ENCODE assay signal across 17 mouse cellular contexts in genomic region chr3:124496072-124496471, GRCm38 (mm10).
DNase-seq lines count a peak whose midpoint lies in the region; ATAC-seq and TF ChIP-seq lines count a peak whose summit lies in the region.
"Had no signal": no experiment of that assay in that cellular context is flagged by ENCODE, and none has a peak within 500 bp of the region (broad histone marks: within the 10 kb centered on the region; RNA-seq: fewer than 3 reads in every experiment).

No protein-coding gene starts in this region.

- H3K9me3 ChIP-seq in ES-Bruce4 (replicated peaks; ENCODE audit: control insufficient read depth, insufficient read depth, low read length, poor library complexity, severe bottlenecking) (0 out of 2 replicates have a peak, but pooled peaks cover 2% of the 10 kb centered on the region), G1E (replicated peaks) (0 out of 2 replicates have a peak, but pooled peaks cover 3% of the 10 kb centered on the region)
- H3K9me3 ChIP-seq: embryonic facial prominence, embryonic 12.5 days; forebrain, embryonic 10.5 days; liver, embryonic 15.5 days; neural tube, embryonic 13.5 days had no signal

- no peak for TF ChIP-seq EP300 in ES-Bruce4 (IDR thresholded peaks at IDR 0.05; ENCODE audit: insufficient read depth, low read depth, low read length)

- TF ChIP-seq POLR2A in ES-Bruce4 (IDR thresholded peaks at IDR 0.05; ENCODE audit: insufficient read depth, low read length), result no peak

- peak; percentile 28; the same call in 1 of the 2 replicates for ATAC-seq in G1E (ENCODE audit: extremely low read depth, insufficient number of reproducible peaks, low FRiP score, poor library complexity, severe bottlenecking)
- peak; percentile 50; the same call in 1 of the 2 replicates for ATAC-seq in granulocyte monocyte progenitor cell, adult 5-6 weeks (replicated peaks; ENCODE audit: poor library complexity, severe bottlenecking)
- ATAC-seq in erythroblast, adult 5-6 weeks (replicated peaks; ENCODE audit: low FRiP score, poor library complexity, severe bottlenecking), result no peak
- ATAC-seq: hindbrain, embryonic 16.5 days had no signal

- H3K27me3 ChIP-seq in ES-Bruce4 (ENCODE audit: control insufficient read depth, insufficient read depth, low read length, poor library complexity, severe bottlenecking), result no peaks in the 10 kb centered on the region
- no peaks in the 10 kb centered on the region for H3K27me3 ChIP-seq in G1E (ENCODE audit: insufficient read depth, low read length)
- H3K27me3 ChIP-seq: embryonic facial prominence, embryonic 12.5 days; liver, embryonic 15.5 days; neural tube, embryonic 13.5 days had no signal

- no peaks in the 10 kb centered on the region for H3K4me1 ChIP-seq in ES-Bruce4 (ENCODE audit: control insufficient read depth, insufficient read depth, low read length)
- no peaks in the 10 kb centered on the region for H3K4me1 ChIP-seq in G1E (ENCODE audit: insufficient read depth, low read depth, low read length)
- H3K4me1 ChIP-seq: embryonic facial prominence, embryonic 12.5 days; forebrain, embryonic 10.5 days; liver, embryonic 15.5 days; neural tube, embryonic 13.5 days had no signal

- no peak overlapping the region for H3K27ac ChIP-seq in layer of hippocampus, adult 2 months
- H3K27ac ChIP-seq in ES-Bruce4 (ENCODE audit: insufficient read depth, low read length), result no peak overlapping the region
- H3K27ac ChIP-seq: embryonic facial prominence, embryonic 12.5 days; forebrain, embryonic 10.5 days; liver, embryonic 15.5 days; macrophage; neural tube, embryonic 13.5 days had no signal

- no peaks in the 10 kb centered on the region for H3K36me3 ChIP-seq in ES-Bruce4 (ENCODE audit: control insufficient read depth, insufficient read depth, low read length, poor library complexity, severe bottlenecking)
- H3K36me3 ChIP-seq in G1E (replicated peaks), result no peaks in the 10 kb centered on the region
- H3K36me3 ChIP-seq: embryonic facial prominence, embryonic 12.5 days; forebrain, embryonic 10.5 days; liver, embryonic 15.5 days; neural tube, embryonic 13.5 days had no signal

- TF ChIP-seq CTCF in layer of hippocampus, adult 2 months (conservative IDR thresholded peaks at IDR 0.05), result peak; percentile 28; the same call in 1 of the 2 replicates
- peak; percentile 56 for TF ChIP-seq CTCF in ES-Bruce4 (IDR thresholded peaks at IDR 0.05; ENCODE audit: low read depth, low read length)
- no peak for TF ChIP-seq CTCF in G1E (IDR thresholded peaks at IDR 0.05; ENCODE audit: low read depth, low read length)

- H3K9ac ChIP-seq in ES-Bruce4 (ENCODE audit: low read depth, poor library complexity, severe bottlenecking), result no peak overlapping the region
- H3K9ac ChIP-seq: embryonic facial prominence, embryonic 12.5 days; liver, embryonic 15.5 days; neural tube, embryonic 13.5 days had no signal

- DNase-seq in layer of hippocampus, adult 2 months (ENCODE audit: low spot score in 2 of 2), result no peak
- DNase-seq in layer of hippocampus, postnatal 14 days (ENCODE audit: low spot score in 2 of 2), result no peak
- DNase-seq in G1E (ENCODE audit: low spot score), result no peak
- DNase-seq in urinary bladder, postnatal 36 days (ENCODE audit: low spot score in 2 of 2), result no peak
- DNase-seq: cerebellum, postnatal 36 days; heart, adult 11 months; right cerebral cortex, adult 18-20 months; thymus, adult 18-20 months had no signal

- H3K4me3 ChIP-seq in layer of hippocampus, adult 2 months, result no peak overlapping the region
- H3K4me3 ChIP-seq in ES-Bruce4 (ENCODE audit: low read depth, low read length) (no peak overlapping the region), G1E (ENCODE audit: low read depth, low read length) (no peak overlapping the region)
- H3K4me3 ChIP-seq: embryonic facial prominence, embryonic 12.5 days; forebrain, embryonic 10.5 days; liver, embryonic 15.5 days; neural tube, embryonic 13.5 days had no signal
